ENCODE assay signal across 9 mouse cellular contexts in genomic region chr4:133043798-133044646, GRCm38 (mm10). TPM values are rescaled to one million over a fixed set of nuclear protein-coding genes. Genes with fewer than 3 reads are reported as not detected.
DNase-seq lines count a peak whose midpoint lies in the region; ATAC-seq and TF ChIP-seq lines count a peak whose summit lies in the region.
"Had no signal": no experiment of that assay in that cellular context is flagged by ENCODE, and none has a peak within 500 bp of the region (broad histone marks: within the 10 kb centered on the region; RNA-seq: fewer than 3 reads in every experiment).

No protein-coding gene starts in this region.

- no peak for ATAC-seq in hindbrain, postnatal 0 days
- no peak for ATAC-seq in granulocyte monocyte progenitor cell, adult 5-6 weeks (replicated peaks; ENCODE audit: poor library complexity, severe bottlenecking)

- peak overlapping the region; percentile 84 for H3K27ac ChIP-seq in ES-Bruce4 (ENCODE audit: insufficient read depth, low read length)
- peak overlapping the region; percentile 84 for H3K27ac ChIP-seq in hindbrain, postnatal 0 days
- H3K27ac ChIP-seq: macrophage had no signal

- TF ChIP-seq CTCF in ES-Bruce4 (IDR thresholded peaks at IDR 0.05; ENCODE audit: low read depth, low read length), result no peak
- no peak for TF ChIP-seq CTCF in hindbrain, postnatal 0 days (IDR thresholded peaks at IDR 0.05; ENCODE audit: low read depth)

- H3K4me3 ChIP-seq in ES-Bruce4 (ENCODE audit: low read depth, low read length), result peak overlapping the region; percentile 73
- H3K4me3 ChIP-seq in hindbrain, postnatal 0 days (ENCODE audit: low read length), result no peak overlapping the region

- intact Hi-C loops in gastrocnemius, postnatal 14 days (cut with DNase I; ENCODE audit: low total_unique reads), result no loop called here

- 33% methylated on average over 6 of the region's 6 CpGs for WGBS in hindbrain, postnatal 0 days

- H3K4me1 ChIP-seq in ES-Bruce4 (ENCODE audit: control insufficient read depth, insufficient read depth, low read length), result peaks cover 22% of the 10 kb centered on the region
- peaks cover 76% of the 10 kb centered on the region for H3K4me1 ChIP-seq in hindbrain, postnatal 0 days (ENCODE audit: insufficient read depth, low read length)

- no peaks in the 10 kb centered on the region for H3K9me3 ChIP-seq in ES-Bruce4 (replicated peaks; ENCODE audit: control insufficient read depth, insufficient read depth, low read length, poor library complexity, severe bottlenecking)
- H3K9me3 ChIP-seq in hindbrain, postnatal 0 days (ENCODE audit: low read length), result no peaks in the 10 kb centered on the region

- H3K27me3 ChIP-seq in ES-Bruce4 (ENCODE audit: control insufficient read depth, insufficient read depth, low read length, poor library complexity, severe bottlenecking), result no peaks in the 10 kb centered on the region
- no peaks in the 10 kb centered on the region for H3K27me3 ChIP-seq in hindbrain, postnatal 0 days (ENCODE audit: insufficient read depth, low read length)

- no peak overlapping the region for H3K4me2 ChIP-seq in hindbrain, postnatal 0 days (ENCODE audit: low read depth, low read length)

- DNase-seq in cerebellum, adult 8-10 months, result peak; percentile 63
- DNase-seq in gastrocnemius, postnatal 14 days, result peak; percentile 83
- DNase-seq in hindbrain, postnatal 0 days (ENCODE audit: low spot score), result no peak
- DNase-seq in lung, postnatal 36 days, result peak; percentile 64
- no peak for DNase-seq in spleen, adult 18-20 months
- DNase-seq in spleen, postnatal 4 days (ENCODE audit: low spot score in 2 of 2), result no peak

- peaks cover 2% of the 10 kb centered on the region; the same call in 1 of the 2 replicates for H3K36me3 ChIP-seq in ES-Bruce4 (ENCODE audit: control insufficient read depth, insufficient read depth, low read length, poor library complexity, severe bottlenecking)
- H3K36me3 ChIP-seq in hindbrain, postnatal 0 days (ENCODE audit: insufficient read depth, low read length), result no peaks in the 10 kb centered on the region

- TF ChIP-seq EP300 in ES-Bruce4 (IDR thresholded peaks at IDR 0.05; ENCODE audit: insufficient read depth, low read depth, low read length), result no peak

- H3K9ac ChIP-seq in ES-Bruce4 (ENCODE audit: low read depth, poor library complexity, severe bottlenecking), result peak overlapping the region; percentile 26
- H3K9ac ChIP-seq in hindbrain, postnatal 0 days (replicated peaks; ENCODE audit: low read length), result no peak overlapping the region

- no peak for TF ChIP-seq POLR2A in ES-Bruce4 (IDR thresholded peaks at IDR 0.05; ENCODE audit: insufficient read depth, low read length)

RNA-seq across cellular contexts. Expression of gene Ahdc1, which starts 33.0 kb away (rescaled TPM):
- 88.2 and 102 TPM in 2 replicates for polyA plus RNA-seq in ES-Bruce4 (2011; ENCODE audit: insufficient read depth, insufficient read length, low read depth, missing spikeins)
- 10 to 100 TPM; 37.1 to 56.1 TPM for total RNA-seq in gastrocnemius, postnatal 14 days (2021)
- 88.2 and 106 TPM in 2 replicates for total RNA-seq in hindbrain, postnatal 0 days (2014; rRNA removed)
- 9.7 and 10.8 TPM in 2 replicates for polyA plus RNA-seq in hindbrain, postnatal 0 days (2015; fragmentation: Nextera tagmentation; extraction: Ambion mirVana)
- total RNA-seq in granulocyte monocyte progenitor cell, adult 5-6 weeks (2014; fragmentation: Nextera tagmentation), result 1.3 and 4.7 TPM in 2 replicates
- total RNA-seq in granulocyte monocyte progenitor cell, adult 5-6 weeks (2017), result 0.26 and 0.93 TPM in 2 replicates

Comparison
In these comparisons a context has a peak if more than half of its experiments do, and no peak if none do; other contexts are left out.
1. DNase-seq: peak in cerebellum, adult 8-10 months (single experiment), gastrocnemius, postnatal 14 days (single experiment) and lung, postnatal 36 days (single experiment); none in hindbrain, postnatal 0 days (single experiment), spleen, adult 18-20 months (0 of 2) and spleen, postnatal 4 days (0 of 2).
2. RNA of gene Ahdc1, which starts 33.0 kb away (total RNA-seq): 88.2 to 106 TPM in hindbrain, postnatal 0 days and 37.1 to 56.1 TPM in gastrocnemius, postnatal 14 days; 0.26 to 4.7 TPM in granulocyte monocyte progenitor cell, adult 5-6 weeks; every median in the first group is over 4 times any median in the second.